Mouse (Mus musculus) 3T3-L1 (cell line): ENCODE data around the gene Itpr1.

Experiments used
- DNase-seq: peaks from one replicate; pipeline ENCODE4 v3.0.0-alpha.2; 2015; ENCODE audit warnings: low read depth, low spot score

The Itpr1 gene

DNA sequence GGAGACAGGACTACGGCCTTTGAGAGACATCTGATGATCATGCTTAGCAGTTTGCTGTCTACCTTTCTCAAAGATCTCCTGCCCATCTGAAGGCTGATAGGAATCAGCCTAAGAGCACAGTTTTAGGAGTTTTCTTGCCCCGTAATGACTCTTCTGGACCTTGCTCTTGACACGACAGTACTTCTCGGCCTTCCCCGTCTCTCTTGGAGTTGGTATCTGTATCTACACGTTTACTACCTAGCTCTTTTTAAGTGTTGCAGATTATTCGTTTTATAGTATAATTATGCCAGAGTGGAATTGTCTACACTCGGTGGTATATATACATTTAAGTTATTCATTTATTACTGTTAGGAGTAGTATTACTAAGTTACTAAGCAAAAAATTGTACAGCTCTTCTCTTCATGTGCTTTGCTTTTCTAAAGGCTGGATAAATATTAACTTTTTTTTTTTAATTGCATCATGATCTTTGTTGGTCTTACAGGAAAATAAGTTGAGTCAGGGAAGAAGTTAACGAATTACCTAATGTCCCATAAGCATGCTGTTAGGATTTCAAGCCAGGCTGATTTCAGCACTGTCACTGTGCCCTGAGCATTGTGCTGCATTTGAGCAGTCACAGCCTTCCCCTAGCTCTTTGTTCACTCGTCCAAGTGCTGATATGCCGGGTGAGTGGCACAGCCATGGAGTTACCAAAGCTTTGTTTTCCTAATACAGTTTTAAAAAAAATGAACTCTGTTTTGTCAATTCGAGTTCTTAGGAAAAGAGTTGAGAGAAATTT lies 64.9 kb downstream of the Itpr1 start:
- no peak for DNase-seq

DNA sequence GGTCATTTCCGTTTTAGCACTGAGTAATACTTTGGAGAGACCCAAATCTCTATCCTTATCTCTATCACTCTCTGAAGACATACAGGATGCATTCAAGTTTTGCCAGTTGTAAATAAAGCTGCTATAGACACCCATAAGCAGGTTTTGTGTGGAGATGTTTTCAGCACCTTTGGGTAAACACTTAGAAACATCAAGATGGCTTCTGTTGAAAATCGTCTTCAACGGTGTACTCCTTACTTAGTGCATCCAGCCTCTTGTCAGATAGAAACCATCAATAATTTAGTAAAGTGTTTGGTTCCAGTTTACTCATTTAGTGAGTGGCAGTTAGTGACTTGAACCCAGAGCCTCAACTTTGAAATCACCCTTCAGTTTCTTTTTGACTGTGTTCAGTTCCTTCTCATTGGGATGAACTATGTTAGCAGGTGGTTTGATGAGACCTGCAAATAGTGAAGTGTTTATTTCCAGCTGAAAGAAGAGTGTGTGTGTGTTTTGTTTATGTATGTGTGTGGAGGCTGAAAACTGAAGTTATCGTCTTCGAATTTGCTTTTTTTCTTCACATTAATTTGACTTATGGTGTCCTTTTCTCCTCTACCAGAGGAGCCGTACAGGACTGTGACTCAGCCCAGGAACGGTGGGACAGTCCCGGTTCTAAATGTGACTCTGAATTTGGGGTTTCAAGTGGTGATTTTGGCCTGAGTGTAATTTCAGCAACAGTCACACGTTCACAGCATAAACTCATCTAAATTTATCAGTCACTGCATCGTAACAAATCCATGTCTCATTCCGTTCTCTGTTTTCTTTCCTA lies 66.1 kb downstream of the Itpr1 start:
- DNase-seq, result no peak

DNA sequence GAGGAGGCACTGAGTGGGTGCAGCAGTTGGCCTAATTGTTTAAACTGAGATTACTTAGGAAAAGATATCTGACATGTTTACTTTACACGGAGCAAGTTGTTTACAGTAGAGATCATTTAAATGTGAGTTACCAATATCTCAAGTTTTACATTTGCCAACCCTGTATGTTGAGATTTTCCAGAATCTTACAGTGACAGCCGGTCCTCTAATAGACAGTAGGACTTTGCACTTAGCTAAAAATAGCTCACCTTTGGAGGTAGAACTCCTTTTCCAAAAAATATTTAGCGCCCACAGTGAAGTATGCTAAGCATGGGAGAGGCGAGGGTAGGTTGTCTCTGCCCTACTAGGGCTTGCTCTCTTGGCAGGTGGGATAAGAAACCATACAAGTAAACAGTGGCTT lies 69.2 kb downstream of the Itpr1 start:
- DNase-seq, result no peak

DNA sequence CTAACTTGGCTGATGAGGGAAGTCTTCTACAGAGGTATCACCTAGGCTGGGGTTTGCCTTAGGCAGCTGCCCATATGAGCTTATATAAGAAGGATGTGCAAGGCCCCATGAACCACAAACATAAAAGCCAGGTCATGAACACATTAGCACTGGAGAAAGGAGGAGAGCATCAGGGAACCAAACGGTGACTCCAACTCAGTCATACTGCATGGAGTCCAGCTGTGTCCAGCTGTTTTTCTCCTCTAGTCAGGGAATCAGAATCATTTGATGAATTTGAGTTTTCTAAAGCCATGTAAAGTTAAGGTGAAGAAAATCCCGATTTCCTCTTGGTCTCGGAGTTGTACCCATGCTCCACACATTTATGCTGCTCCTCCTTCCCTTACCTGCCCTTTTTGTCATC lies 69.7 kb downstream of the Itpr1 start:
- DNase-seq, result no peak

DNA sequence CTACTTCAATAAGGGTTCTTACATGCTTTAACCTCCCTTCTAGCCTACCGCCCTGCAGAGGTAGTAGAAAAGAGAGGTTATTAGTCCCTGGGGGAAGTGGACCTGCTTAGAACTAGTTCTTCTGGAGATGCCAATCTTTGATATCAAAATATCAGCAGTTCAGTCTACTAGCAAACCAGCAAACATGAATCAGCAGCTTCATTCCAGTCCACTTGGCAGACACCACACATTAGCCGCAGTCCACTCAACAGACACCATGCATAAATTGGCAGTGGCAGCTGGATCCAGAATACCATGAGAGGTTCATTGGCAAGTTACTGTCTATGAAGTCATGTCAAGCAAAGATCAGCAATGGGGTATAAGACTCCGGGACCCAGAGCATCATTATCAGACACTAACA lies 71.8 kb downstream of the Itpr1 start:
- DNase-seq, result no peak

DNA sequence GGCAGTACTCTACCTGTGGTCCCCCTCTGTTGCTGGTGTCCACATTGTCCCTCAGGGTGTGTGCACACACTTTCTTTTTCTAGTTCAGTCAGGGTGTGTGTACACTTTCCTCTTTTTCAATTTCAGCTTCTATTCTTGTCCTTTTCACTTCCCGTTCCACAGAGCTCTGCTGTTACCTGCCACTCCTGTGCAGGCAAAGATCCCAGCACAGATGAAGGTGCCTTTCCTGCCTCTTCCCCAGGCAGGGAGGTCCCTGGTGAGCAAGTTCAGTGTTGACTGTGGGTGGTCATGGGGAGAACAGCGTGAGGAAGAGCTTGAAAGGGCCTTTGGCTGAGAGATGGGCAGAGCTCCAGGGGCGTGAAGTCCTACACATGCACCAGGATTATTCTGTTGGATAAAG lies 76.1 kb downstream of the Itpr1 start:
- DNase-seq, result no peak

DNA sequence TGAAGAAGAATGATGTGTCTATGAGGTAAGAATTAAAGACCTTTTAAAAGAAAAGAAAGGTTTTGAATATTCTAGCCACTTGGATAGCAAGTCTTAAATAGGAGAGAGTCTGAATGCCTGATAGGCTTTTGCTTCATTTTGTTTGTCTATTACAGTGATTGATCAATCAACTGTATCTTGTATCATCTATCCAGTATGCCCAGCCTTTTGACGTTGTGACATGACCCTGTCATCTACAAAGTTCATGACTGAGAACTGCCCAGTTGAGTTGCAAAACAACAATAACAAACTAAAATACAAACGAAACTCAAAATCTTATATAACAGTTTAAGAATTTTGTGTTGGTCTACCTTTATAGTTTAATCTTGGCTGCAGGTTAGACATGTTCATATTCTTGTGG lies 78.1 kb downstream of the Itpr1 start:
- DNase-seq, result no peak

DNA sequence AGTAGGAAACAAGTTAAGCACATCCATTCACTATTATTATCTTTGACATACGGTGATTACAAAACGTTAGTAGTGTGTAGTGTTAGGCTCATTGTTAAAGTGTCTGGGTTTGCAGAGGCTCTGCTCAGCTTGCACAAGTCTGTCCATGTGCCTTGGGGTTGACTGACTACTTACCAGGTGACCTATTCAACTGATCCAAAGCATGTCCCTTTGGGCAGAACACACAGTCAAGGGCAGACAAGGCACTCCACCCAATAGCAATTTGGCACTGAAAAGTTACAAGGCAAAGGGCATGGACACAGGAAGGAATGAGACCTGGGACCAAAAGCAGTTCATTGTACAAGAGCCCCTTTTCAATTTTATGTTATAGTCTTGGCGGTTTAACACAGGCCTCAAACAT lies 78.7 kb downstream of the Itpr1 start:
- DNase-seq, result no peak

DNA sequence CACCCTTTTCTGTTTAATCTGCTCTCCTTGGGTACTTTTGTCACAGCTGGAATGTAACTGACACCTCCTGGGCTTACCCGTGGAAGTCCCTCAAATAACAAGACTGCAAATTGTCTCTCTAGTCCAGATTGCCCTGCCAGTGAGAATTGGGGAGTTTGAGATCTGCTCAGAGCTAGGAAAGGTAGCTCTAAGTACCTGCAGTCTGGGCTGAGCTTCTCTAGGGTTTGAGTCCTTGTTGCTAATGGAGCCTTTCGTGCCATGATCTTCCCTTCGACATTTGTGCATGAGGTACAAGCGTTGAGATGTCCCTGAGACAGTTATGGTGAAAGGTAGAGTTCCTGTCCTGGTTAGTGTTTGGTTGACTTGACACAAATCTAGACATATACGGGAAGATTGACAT lies 89.0 kb downstream of the Itpr1 start:
- no peak for DNase-seq

DNA sequence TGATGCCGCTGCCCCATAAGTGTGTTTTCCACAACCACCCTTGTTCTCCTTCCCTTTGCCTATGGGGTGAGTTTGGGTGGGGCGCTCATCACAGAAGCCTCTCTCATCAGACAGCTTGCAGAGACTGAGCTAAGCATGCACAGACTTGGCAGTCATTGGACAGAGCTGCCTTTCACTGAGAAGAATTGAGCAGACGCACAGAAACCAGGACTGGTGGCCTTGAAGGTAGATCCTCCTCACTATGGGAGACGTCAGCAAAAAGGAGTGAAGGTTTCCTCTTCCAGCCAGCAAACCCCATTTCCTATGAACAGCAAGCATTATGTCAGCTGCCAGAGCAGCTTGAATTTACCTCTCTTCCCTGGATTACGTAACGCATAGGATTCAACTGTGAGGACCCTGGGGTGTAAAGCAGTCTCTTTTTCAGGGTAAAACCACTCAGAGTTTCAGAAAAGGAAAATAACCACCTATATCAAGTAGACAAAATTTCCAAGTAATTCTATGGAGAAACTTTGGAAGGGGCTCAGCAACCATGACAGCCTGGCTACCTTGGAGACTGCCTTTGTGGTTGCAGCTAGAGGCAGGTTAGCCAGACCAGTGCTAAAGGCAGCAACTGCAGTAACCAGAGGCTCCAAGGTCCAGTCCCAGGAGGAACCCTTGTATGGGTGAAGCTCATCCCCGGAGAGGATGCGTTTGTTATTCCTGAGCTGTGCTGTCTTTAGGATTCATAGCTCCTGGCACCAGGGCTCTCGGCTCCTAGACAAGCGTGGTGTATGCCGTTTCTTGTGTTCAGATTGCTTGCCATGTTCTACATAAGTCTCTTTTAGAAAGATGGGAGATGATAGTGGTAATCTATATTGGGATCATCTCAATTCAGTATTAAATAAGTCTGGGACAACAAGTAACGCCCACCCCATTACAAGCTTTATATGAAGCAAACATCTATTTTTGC lies 91.0 kb downstream of the Itpr1 start:
- DNase-seq, result no peak

DNA sequence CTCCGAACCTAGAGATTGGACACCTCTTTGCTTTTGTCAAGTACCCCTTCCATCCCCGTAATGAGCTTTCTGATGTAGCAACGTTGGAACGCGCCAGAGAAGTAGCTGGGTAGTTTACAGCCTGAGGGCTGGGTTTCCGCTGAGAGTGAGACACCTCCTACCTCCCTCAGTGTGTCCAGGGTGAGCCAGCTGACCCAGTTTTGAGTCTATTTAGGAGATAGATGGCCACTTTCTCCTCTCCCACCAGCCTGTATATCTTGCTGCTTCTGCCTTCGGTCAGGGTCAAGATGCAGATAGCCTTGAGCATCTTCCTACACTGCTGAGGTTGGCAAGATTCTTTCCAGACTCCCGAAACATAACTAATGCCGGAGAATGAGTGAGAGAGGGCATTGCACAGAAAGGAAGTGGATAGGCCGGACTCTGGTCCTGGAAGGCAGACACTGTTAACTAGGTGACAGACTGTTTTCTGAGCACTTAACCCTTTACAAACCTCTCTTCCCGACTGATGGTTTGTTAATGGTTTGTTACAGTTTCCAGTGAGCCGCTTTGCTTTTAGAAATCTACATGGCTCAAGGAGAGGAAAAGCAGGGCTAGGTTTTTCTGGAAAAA lies 92.4 kb downstream of the Itpr1 start:
- no peak for DNase-seq

DNA sequence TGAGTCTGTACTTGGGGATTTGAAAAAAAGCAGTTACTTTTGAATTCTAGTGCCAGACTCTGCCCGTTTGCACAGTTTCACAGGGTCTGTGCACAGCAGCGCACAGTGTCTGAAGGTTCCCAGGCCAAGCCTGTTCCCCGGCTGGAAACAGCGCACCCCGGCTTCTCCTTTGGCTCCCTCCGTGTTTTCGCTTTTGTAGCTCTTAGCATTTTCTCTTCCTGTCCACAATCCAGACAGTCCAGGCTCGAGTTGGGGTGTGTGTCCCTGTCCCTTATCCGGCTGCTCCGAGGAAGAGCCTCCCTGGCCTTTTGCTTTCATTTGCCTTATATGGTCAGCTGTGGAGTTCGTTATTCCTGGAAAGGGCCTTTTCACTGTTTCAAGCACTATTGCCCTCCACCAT lies 93.3 kb downstream of the Itpr1 start:
- no peak for DNase-seq

DNA sequence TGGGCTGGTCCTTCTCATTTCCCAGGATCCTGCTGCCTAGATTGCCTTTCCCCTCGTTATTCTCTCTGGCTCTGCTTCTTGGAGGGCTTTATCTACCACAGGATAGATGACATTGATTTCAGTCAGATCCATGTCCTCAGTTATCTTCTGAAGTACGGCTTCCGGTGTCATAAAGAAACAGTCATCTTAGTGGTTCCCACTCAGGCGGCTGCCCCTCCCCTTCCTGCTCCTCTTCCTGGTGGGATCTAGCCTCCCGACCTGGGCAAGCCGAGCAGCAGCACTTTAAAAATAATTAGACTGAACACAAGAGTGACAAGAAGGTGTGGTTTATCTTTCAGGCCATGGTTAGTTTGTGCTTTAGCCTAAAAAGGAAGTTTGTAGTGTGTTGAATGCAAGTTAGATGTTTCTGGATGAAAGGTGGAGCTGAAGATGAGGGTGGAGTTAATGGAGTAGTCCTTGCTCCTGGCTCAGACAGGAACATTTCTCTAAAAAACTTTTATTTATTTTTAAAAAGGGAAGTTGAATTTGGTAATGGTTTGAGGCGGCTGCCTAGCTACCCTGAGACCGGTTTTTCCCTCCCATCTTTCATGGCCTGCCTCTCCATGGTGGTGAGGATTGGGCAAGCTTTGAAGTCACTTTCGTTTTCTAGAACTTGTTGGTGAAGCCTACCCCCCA lies 94.2 kb downstream of the Itpr1 start:
- no peak for DNase-seq

DNA sequence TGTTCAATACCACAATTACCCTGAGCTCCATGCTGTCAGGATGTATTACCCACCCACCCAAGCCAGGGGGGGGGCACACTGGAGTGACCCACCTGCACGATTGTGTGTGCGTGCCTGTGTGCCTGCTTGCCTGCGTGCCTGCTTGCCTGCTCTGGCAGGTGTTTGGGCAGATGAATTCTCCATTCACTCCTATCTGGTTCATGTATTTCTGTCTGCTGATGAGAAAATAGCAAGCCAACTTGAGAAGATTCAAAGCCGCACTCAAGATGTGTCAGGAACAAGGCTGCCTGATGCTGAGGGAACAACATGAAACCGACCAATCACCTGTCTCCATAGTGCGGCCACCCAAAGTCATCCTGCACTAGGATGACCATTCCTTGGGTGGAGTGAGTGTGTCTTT lies 94.9 kb downstream of the Itpr1 start:
- no peak for DNase-seq

DNA sequence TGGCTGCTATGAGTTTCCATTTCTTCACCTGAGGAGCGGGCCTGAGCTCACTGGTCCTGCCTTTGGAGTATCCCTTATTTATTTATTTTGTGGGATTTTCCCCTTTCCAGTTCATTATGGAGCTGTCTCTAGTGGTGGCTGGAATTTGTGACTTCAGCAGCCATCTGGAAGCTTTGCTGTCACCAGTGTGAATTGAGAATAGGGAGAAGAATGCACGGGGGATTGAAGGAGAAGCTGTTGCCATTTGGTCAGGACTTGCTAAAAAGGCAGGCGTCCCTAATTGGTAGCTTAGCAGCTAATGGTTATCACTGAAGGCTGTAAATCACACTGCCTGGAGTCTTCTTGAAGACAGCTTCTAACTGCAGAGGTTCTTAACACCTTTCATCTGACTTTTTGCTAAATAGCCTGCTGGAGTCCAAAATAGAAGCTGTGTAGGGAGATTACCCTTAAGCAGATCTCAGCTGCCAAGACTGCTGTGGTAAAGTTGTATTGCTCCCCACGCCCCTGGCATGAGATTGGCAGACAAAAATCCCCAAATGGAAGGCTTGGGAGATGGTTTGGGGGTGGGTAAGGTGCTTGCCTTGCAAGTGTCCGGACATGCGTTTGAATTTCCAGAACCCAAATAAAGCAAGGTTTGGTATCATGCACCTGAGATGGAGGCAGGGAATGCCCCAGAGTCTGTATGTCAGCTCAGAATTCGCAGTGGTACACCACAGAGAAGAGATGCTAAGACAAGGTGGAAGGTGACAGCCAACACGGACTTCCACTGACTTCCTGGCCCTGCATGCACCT lies 96.7 kb downstream of the Itpr1 start:
- DNase-seq, result no peak

DNA sequence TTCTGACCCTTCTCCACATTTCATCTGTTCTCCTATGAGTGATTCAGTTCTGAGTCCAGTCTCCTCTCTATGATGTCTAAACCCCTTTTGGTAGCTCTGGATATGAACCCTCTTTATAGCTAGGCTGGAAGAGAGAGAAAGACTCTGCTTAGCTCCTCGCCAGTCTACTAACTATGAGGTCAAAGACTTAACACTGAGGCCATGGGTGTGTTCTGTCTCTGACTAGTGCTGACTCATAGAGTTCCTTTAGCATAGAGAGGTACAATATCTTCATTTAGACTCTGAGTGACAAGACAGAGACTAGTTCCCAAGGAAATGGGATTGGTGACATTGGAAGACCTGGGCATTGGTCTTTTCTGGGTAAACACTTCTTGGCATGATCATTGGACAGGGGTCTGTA lies 100.2 kb downstream of the Itpr1 start:
- peak; percentile 59 for DNase-seq

DNA sequence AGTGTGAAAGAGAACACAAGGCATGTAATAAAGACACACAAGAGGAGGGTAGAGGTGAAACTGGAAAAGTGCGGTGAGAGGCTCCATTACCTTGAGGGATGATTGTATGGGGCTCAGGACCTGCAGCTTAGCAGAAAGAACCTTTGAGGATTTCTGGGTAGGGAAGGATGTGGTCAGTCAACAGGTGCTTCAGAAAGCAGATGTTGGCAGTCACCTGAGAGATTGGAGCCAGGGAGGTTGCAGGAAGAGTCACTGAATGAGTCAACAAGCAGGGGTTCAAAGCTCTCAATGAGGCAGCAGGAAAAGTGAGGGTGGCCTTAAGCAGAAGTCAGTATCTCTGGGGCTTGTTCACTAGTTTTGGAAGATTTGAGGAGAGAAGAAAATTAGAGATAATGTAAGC lies 101.1 kb downstream of the Itpr1 start:
- DNase-seq, result no peak

DNA sequence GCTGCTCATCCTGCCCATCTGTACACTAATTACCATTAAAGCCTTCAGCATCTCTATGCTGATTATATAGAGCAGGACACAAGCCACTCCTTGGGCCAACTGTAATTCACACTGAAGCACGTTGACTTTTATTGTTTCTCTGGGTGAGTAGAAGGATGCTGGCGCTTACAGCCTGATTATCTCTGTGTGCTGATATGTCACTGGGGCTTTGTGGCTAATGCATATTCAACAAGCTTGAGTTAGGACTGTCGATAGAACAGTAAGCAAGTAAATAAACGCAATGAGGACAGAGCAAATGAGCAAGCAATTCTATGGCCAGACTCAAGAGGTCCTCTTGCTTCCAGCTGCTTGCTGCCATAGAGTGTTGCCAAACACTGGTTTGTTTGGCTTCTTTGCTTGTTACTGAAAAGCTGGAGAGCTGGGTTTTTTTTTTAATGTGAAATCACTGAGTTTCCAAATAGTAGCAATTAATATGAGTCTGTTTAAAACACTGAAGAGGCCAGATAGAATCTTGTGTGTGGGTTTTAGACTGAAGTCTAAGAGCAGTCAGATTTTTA lies 103.5 kb downstream of the Itpr1 start:
- no peak for DNase-seq

DNA sequence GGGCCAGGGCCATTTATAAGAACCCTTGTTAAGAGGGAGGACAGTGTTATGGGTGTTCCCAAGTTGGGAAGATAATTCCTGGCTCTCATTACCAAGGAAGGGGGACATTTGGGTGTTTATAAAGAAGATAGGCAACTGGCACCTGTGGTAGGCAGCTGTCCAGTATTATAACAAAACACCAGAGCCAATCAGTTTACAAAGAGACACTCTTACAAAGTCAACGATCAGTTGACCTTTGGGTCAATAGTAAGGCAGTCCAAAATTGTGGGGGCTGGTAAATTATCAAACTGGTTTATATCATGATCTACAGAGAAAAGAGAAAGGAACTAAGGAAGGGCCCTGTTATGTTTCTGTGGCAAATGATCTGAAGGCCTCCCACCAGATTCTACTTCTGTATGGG lies 104.1 kb downstream of the Itpr1 start:
- no peak for DNase-seq

DNA sequence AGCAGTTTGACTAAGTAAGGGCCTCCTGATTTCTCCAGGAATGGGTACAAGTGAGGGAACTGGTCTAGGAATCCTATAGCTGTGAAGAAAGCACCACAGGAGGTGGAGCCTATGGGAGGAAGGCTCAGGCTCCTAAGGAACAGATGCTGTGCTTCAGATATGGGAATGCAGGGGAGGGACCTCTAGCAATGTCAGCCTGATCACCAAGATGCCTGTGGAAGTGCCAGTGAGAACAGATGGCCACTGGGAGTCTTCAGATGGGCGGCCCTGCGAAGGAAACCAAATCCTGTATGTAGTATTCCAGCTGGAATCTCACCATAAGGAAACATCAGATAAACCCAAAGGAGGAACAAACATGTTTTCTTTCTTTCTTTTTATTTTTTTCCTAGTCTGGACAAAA lies 108.8 kb downstream of the Itpr1 start:
- no peak for DNase-seq
